Mouse (Mus musculus): ENCODE measurements around the gene Gm44579. TPM values are rescaled to one million over a fixed set of nuclear protein-coding genes. Genes with fewer than 3 reads are reported as not detected.
A peak's percentile ranks its signal among the peaks of the same experiment; 100 is the strongest.

The Gm44579 gene
- polyA plus RNA-seq, 1 experiment from 2014 or later: not detected

DNA sequence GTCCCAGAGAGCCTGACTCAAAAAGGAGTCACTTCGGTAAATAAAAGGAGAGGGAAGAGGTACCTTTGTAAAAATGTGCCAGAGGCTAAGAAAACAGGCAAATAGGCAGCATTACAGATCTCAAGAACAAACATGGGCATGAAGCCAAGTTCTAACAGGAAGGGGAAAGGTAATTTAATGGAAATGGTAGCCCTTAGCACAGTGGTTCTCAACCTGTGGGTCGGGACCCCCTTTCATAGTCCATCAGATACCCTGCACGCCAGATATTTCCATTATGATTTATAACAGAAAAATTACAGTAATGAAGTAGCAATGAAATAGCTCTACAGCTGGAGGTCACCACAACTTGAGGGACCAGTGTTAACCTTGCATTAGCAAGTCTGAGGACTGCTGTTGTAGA lies 43.5 kb downstream of the Gm44579 start:
- Histone ChIP-seq H3K27me3 (ENCODE audit: control insufficient read depth, insufficient read depth, low read length) (no peaks in the 10 kb centered on the region), H3K27ac (ENCODE audit: low read depth, low read length) (no peak overlapping the region), H3K4me3 (ENCODE audit: low read depth, low read length) (no peak overlapping the region)

DNA sequence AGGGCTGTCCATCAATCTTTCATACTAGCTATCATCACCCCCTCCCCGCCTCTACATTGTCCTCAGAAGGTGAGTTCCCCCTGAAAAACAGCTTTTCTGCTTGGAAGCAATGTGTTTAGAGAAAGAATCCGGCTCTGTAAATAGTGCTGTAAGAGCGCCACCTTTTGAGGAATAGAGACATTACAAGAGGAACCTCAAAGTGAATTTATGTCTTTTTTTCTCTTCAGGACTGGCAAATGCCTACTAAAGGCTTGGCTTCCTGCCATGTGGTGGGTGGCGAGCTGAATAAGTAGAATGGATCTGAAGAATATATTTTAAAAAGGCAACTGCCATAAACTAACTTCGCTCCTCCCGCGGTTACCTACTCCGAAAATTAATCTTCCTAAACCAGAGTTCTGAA lies 47.0 kb downstream of the Gm44579 start:
- no peak overlapping the region for H3K27ac ChIP-seq (ENCODE audit: low read depth, low read length)
- no peak overlapping the region for H3K4me2 ChIP-seq (ENCODE audit: low read depth)
- peaks cover 24% of the 10 kb centered on the region for H3K27me3 ChIP-seq (ENCODE audit: control insufficient read depth, insufficient read depth, low read length)
- DNase-seq (ENCODE audit: low spot score) (peak; percentile 19), ATAC-seq (ENCODE audit: insufficient read depth, low FRiP score, low TSS enrichment) (no peak)
- peaks cover 5% of the 10 kb centered on the region; the same call in 1 of the 2 replicates for H3K4me1 ChIP-seq (ENCODE audit: control insufficient read depth, insufficient read depth, low read length)
- H3K9me3 ChIP-seq (ENCODE audit: control insufficient read depth, low read length): no peaks in the 10 kb centered on the region
- no peak overlapping the region for H3K9ac ChIP-seq (ENCODE audit: low read length)
- H3K36me3 ChIP-seq (ENCODE audit: control insufficient read depth, insufficient read depth, low read length): no peaks in the 10 kb centered on the region
- WGBS: 44% methylated on average over 8 of the region's 8 CpGs
- no peak overlapping the region for H3K4me3 ChIP-seq (ENCODE audit: low read depth, low read length)

More for the DNA sequence above, 43.5 kb downstream of the Gm44579 start:
- 70% methylated on average over 3 of the region's 3 CpGs for WGBS
- DNase-seq (ENCODE audit: low spot score): no peak
- H3K9me3 ChIP-seq (ENCODE audit: control insufficient read depth, low read length): no peaks in the 10 kb centered on the region
- 0 out of 2 replicates have a peak, but pooled peaks cover 5% of the 10 kb centered on the region for H3K4me1 ChIP-seq (ENCODE audit: control insufficient read depth, insufficient read depth, low read length)
- no peaks in the 10 kb centered on the region for H3K36me3 ChIP-seq (ENCODE audit: control insufficient read depth, insufficient read depth, low read length)
- no peak overlapping the region for H3K9ac ChIP-seq (ENCODE audit: low read length)
- no peak for ATAC-seq (ENCODE audit: insufficient read depth, low FRiP score, low TSS enrichment)
- H3K4me2 ChIP-seq (ENCODE audit: low read depth): no peak overlapping the region

DNA sequence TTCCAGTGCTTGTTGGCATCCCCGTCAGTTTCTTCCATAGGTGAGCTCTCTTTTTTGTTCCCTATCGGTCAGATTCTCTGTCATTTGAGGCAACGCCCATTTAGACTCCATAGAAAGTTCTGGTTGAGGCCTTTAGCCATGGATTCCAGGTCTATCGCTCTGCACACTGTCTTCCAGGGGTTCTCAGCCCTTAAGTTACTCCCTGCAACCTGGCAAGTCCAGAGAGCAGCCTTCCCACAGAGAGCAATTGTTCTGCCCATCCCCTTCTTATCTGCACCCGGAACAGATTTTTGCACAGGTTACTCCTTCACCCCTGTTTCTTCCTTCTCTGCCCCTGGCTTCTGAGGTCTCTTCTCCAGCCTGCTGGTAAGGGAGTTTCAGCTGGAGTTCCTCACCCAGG lies 48.7 kb downstream of the Gm44579 start:
- WGBS: 71% methylated on average over 5 of the region's 5 CpGs
- H3K4me2 ChIP-seq (ENCODE audit: low read depth): no peak overlapping the region
- no peaks in the 10 kb centered on the region for H3K9me3 ChIP-seq (ENCODE audit: control insufficient read depth, low read length)
- H3K27me3 ChIP-seq (ENCODE audit: control insufficient read depth, insufficient read depth, low read length): peaks cover 36% of the 10 kb centered on the region
- no peak overlapping the region for H3K4me3 ChIP-seq (ENCODE audit: low read depth, low read length)
- DNase-seq (ENCODE audit: low spot score): no peak
- no peak for ATAC-seq (ENCODE audit: insufficient read depth, low FRiP score, low TSS enrichment)
- no peaks in the 10 kb centered on the region for H3K36me3 ChIP-seq (ENCODE audit: control insufficient read depth, insufficient read depth, low read length)
- peaks cover 10% of the 10 kb centered on the region; the same call in 1 of the 2 replicates for H3K4me1 ChIP-seq (ENCODE audit: control insufficient read depth, insufficient read depth, low read length)
- H3K9ac ChIP-seq (ENCODE audit: low read length): no peak overlapping the region
- H3K27ac ChIP-seq (ENCODE audit: low read depth, low read length): no peak overlapping the region

DNA sequence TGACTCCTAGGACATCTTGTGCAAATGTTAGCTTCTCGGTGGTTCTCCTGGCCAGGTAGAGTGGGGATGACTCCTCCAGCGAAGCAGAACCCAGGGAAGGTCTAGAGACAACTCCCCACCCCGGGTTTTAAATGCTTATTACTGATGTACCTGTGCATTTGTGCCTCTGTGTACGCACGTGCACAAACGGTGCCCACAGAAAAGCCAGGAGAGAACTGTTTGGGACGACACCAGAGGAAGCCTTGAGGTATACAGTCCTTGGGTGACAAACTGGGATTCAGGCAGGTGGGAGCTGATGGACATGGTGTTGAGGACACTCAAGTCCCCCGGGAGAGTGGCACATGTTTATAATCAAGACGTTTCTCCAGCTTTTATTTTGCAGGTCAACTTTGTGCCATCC lies 49.9 kb downstream of the Gm44579 start:
- 73% methylated on average over 9 of the region's 9 CpGs for WGBS
- H3K4me2 ChIP-seq (ENCODE audit: low read depth): no peak overlapping the region
- no peak for ATAC-seq (ENCODE audit: insufficient read depth, low FRiP score, low TSS enrichment)
- H3K4me3 ChIP-seq (ENCODE audit: low read depth, low read length): no peak overlapping the region
- no peak overlapping the region for H3K27ac ChIP-seq (ENCODE audit: low read depth, low read length)
- no peaks in the 10 kb centered on the region for H3K9me3 ChIP-seq (ENCODE audit: control insufficient read depth, low read length)
- H3K36me3 ChIP-seq (ENCODE audit: control insufficient read depth, insufficient read depth, low read length): no peaks in the 10 kb centered on the region
- no peak overlapping the region for H3K9ac ChIP-seq (ENCODE audit: low read length)
- H3K27me3 ChIP-seq (ENCODE audit: control insufficient read depth, insufficient read depth, low read length): peaks cover 41% of the 10 kb centered on the region
- DNase-seq (ENCODE audit: low spot score): no peak
- peaks cover 15% of the 10 kb centered on the region for H3K4me1 ChIP-seq (ENCODE audit: control insufficient read depth, insufficient read depth, low read length)

DNA sequence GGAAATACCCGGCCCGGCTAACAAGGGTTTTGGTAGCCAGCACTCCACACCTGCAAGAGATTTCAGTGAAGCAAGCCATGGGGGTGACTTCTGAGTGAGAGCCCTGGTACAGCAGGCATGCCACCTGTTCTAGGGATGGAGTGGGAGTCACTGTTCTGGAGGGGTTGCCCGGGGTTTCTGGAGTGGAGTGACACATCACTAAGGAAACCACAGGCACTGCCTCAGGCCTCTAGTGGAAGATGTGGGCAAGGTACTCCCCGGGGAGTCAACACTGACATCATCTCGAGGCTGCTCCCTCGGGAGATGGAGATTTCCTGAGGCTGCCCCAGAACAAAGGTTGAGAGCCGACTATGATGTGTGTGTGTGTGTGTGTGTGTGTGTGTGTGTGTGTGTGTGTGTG lies 50.4 kb downstream of the Gm44579 start:
- Histone ChIP-seq H3K4me1 (ENCODE audit: control insufficient read depth, insufficient read depth, low read length) (peaks cover 15% of the 10 kb centered on the region), H3K27me3 (ENCODE audit: control insufficient read depth, insufficient read depth, low read length) (peaks cover 41% of the 10 kb centered on the region), H3K4me2 (ENCODE audit: low read depth) (peak overlapping the region; percentile 22), H3K27ac (ENCODE audit: low read depth, low read length) (no peak overlapping the region), H3K4me3 (ENCODE audit: low read depth, low read length) (no peak overlapping the region), H3K9me3 (ENCODE audit: control insufficient read depth, low read length) (no peaks in the 10 kb centered on the region), H3K9ac (ENCODE audit: low read length) (no peak overlapping the region), H3K36me3 (ENCODE audit: control insufficient read depth, insufficient read depth, low read length) (no peaks in the 10 kb centered on the region)
- peak; percentile 30 for DNase-seq (ENCODE audit: low spot score)
- WGBS: 38% methylated on average over 7 of the region's 7 CpGs
- no peak for ATAC-seq (ENCODE audit: insufficient read depth, low FRiP score, low TSS enrichment)

DNA sequence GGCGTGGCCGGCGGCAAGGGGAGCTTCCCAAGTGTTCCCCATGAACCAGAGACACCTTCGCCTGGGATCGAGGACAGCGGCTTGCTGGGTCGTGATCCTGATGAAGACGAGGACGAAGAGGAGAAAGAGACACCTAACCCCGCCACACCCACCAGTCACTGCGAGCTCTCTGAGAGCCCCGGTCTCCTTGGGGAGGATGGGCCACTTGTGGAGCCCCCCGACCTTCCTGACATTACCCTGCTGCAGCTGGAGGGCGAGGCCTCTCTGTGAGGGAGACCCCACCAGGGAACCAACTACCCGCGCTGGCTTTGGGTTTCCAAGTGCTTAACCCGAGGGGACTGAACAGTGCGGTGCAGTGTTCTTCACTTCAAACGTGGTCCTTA lies 52.2 kb downstream of the Gm44579 start:
- WGBS: 3% methylated on average over 19 of the region's 19 CpGs
- H3K4me3 ChIP-seq (ENCODE audit: low read depth, low read length): peak overlapping the region; percentile 45
- no peak overlapping the region for H3K27ac ChIP-seq (ENCODE audit: low read depth, low read length)
- ATAC-seq (ENCODE audit: insufficient read depth, low FRiP score, low TSS enrichment) (no peak), DNase-seq (ENCODE audit: low spot score) (no peak)
- H3K27me3 ChIP-seq (ENCODE audit: control insufficient read depth, insufficient read depth, low read length): peaks cover 41% of the 10 kb centered on the region
- no peaks in the 10 kb centered on the region for H3K36me3 ChIP-seq (ENCODE audit: control insufficient read depth, insufficient read depth, low read length)
- peaks cover 15% of the 10 kb centered on the region for H3K4me1 ChIP-seq (ENCODE audit: control insufficient read depth, insufficient read depth, low read length)
- no peaks in the 10 kb centered on the region for H3K9me3 ChIP-seq (ENCODE audit: control insufficient read depth, low read length)
- H3K9ac ChIP-seq (ENCODE audit: low read length): no peak overlapping the region
- peak overlapping the region; percentile 72 for H3K4me2 ChIP-seq (ENCODE audit: low read depth)

DNA sequence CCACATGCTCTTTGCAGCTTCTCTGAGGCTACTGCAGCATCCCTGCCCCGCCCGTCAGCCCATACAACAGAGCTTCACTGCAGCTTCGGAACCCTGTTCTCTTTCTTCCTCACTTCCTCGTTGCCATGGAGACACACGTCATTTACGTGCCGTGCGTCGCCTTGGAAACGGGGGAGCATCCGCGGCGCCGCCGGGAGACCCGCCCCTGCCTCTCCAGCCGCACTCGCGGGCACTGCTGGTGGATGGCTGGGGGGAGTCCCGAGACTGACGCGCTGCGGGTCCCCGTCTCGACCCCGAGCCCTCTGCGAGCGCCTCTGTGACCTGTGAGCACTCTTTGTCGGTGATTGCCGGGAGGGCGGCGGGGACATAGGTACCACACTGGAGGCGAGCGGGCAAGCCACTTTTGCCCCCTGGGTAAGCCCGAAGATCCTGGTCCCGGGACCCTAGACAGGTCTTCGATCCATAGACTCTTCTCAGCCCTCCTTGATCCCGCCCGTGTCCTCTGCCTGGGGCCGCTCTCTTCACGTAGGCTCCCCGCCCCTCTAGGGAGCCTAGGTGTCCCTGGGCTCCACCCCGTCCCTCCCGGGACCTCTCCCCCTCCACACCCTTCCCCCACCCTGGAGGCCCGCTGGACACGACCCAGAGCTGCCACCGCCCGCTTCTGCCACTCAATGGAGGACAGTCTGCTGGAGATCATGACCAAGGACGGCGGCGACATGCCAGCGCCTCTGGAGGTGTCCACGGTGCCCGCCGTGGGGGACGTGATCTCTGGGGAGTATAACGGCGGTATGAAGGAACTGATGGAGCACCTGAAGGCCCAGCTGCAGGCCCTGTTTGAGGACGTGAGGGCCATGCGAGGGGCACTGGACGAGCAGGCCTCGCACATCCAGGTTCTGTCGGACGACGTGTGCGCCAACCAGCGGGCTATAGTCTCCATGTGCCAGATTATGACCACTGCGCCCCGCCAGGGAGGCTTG lies 52.8 kb downstream of the Gm44579 start:
- Histone ChIP-seq H3K4me1 (ENCODE audit: control insufficient read depth, insufficient read depth, low read length) (peaks cover 15% of the 10 kb centered on the region), H3K4me3 (ENCODE audit: low read depth, low read length) (peak overlapping the region; percentile 45), H3K9ac (ENCODE audit: low read length) (peak overlapping the region; percentile 50), H3K36me3 (ENCODE audit: control insufficient read depth, insufficient read depth, low read length) (no peaks in the 10 kb centered on the region), H3K27me3 (ENCODE audit: control insufficient read depth, insufficient read depth, low read length) (peaks cover 41% of the 10 kb centered on the region), H3K4me2 (ENCODE audit: low read depth) (peak overlapping the region; percentile 72), H3K27ac (ENCODE audit: low read depth, low read length) (peak overlapping the region; percentile 87), H3K9me3 (ENCODE audit: control insufficient read depth, low read length) (no peaks in the 10 kb centered on the region)
- DNase-seq (ENCODE audit: low spot score) (peak; percentile 95), ATAC-seq (ENCODE audit: insufficient read depth, low FRiP score, low TSS enrichment) (peak; percentile 94)
- WGBS: 2% methylated on average over 69 of the region's 69 CpGs

DNA sequence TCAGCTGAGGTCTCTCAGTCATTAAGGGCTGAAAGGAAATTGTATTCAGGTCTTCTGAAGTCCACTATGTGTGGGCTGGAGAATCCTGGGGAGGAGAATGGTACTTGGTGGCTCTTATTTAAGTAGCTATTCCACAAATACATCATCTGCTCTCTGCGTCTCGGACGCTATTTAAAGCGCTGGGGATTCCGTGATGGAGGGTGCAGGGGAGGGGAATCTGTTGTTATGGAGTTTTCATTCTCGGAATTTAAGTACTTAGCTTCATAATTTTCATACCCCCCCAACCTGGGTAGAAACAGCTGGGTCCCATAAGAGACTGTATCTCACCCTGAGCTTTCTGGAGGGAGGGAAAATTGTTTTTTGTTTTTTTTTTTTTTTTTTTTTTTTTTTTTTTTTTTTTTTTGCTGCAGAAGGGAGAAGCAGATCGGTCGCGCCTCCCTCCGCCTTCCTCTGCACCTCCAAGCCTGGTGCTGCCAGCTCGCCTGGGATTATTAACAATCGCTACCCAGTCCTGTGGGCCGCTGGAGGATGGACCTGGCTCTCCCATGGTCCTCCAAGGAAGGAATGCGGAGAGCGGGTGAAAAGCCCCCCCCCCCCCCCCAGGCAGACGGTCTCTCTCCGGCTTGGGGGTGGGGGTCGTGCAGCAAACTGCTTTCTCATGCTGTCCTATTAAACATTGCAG lies 53.7 kb downstream of the Gm44579 start, which contains the start of gene Ccdc184:
Gene Ccdc184 (plus strand): TSS at position 196 of the 682 bp plus-strand sequence.
- Histone ChIP-seq H3K4me1 (ENCODE audit: control insufficient read depth, insufficient read depth, low read length) (peaks cover 15% of the 10 kb centered on the region), H3K9ac (ENCODE audit: low read length) (peak within 1 kb of the TSS; percentile 50), H3K4me3 (ENCODE audit: low read depth, low read length) (peak within 1 kb of the TSS; percentile 45), H3K27me3 (ENCODE audit: control insufficient read depth, insufficient read depth, low read length) (peaks cover 41% of the 10 kb centered on the region), H3K4me2 (ENCODE audit: low read depth) (peak within 1 kb of the TSS; percentile 72), H3K36me3 (ENCODE audit: control insufficient read depth, insufficient read depth, low read length) (no peaks in the 10 kb centered on the region), H3K27ac (ENCODE audit: low read depth, low read length) (peak within 1 kb of the TSS; percentile 87), H3K9me3 (ENCODE audit: control insufficient read depth, low read length) (no peaks in the 10 kb centered on the region)
- DNase-seq (ENCODE audit: low spot score) (peak; percentile 22), ATAC-seq (ENCODE audit: insufficient read depth, low FRiP score, low TSS enrichment) (no peak)
- WGBS: 2% methylated on average over 18 of the region's 18 CpGs

Measured in neural tube, embryonic 11.5 days (tissue).